Mouse (Mus musculus) liver, embryonic 14.5 days (tissue): ENCODE results near the gene Glmp.

Experiments
- CTCF ChIP-seq: IDR thresholded peaks from 2 replicates; pipeline ENCODE4 v1.5.1; 2016; ENCODE audit warnings: antibody characterized with exemption, low read depth, control low read depth
- EP300 ChIP-seq: IDR thresholded peaks from 2 replicates; pipeline ENCODE4 v1.6.1; 2016; ENCODE audit warnings: antibody characterized with exemption, low read depth

DNA sequence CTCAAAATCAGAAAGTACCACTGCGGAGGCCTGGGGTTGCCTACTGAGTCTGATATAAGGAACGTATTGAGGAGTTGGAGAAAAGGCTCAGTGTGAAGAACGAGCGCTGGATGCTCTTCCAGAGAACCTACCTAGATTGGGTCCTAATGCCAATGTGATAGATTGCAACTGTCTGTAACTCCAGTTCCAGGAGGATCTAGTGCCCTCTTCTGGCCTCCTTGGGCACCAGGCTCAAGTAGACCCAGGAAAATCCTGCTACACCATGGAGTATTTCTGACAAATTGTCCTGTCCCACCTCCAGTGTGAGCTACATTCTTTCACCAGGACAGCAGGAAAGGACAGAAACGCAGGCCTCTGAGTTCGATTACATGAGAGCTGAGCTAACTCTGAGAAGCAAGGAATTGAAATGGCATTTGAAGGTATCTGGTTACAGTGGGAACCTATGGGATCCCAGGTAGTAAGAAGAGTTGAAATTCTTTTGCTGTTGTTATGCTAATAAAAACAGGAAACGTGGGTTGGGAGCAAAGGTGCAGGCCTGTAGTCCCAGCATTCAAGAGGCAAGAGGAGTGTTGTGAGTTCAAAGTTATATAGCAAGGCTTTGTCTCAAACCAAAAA, 48.2 kb upstream of the Glmp start:
- TF ChIP-seq CTCF: peak; percentile 58
- TF ChIP-seq EP300: no peak
